Mouse (Mus musculus) lung, adult 2 months (tissue): ENCODE measurements around the gene Pex14.

Experiments used
- CTCF ChIP-seq: fragments of 200-500 bp; IDR thresholded peaks from 2 replicates; pipeline ENCODE4 v1.5.1; 2011; ENCODE audit warnings: mild to moderate bottlenecking, low read length, control low read depth; ENCODE audit not compliant: insufficient read depth
- POLR2A ChIP-seq: fragments of 200-500 bp; IDR thresholded peaks from 2 replicates; pipeline ENCODE4 v1.6.1; 2011; ENCODE audit warnings: low read depth, mild to moderate bottlenecking, control low read depth, low read length, borderline replicate concordance; ENCODE audit errors: extremely low read depth

DNA sequence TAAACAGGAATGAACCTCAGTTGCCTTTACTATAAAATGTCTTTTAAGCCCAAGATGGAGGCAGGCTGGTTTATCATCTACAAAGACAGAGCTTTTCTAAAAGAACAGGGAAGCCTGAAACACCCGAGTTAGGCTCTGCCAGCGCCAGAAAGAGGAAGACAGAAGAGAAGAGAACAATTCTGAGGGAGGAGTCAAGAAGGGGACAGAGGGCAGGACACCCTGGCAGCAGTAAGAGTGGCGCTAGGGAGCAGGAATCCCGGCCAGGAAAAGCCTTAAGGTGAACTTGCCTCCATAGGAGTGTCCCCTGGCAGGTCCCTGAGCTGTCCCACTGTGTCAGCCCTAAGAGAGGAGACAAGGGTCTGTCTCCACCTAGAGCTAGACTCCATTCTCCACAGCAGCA is 43.9 kb upstream of the Pex14 start:
- no peak for TF ChIP-seq CTCF
- no peak for TF ChIP-seq POLR2A
